10 mouse cellular contexts compared by ENCODE assay signal in genomic region chr10:77566651-77567050, GRCm38 (mm10). TPM values are rescaled to one million over a fixed set of nuclear protein-coding genes. Genes with fewer than 3 reads are reported as not detected.
DNase-seq lines count a peak whose midpoint lies in the region; ATAC-seq and TF ChIP-seq lines count a peak whose summit lies in the region.
"Had no signal": no experiment of that assay in that cellular context is flagged by ENCODE, and none has a peak within 500 bp of the region (broad histone marks: within the 10 kb centered on the region; RNA-seq: fewer than 3 reads in every experiment).

No protein-coding gene starts in this region.

- no peaks in the 10 kb centered on the region for H3K27me3 ChIP-seq in kidney, embryonic 14.5 days (ENCODE audit: control insufficient read depth, insufficient read depth, low read length)
- no peaks in the 10 kb centered on the region for H3K27me3 ChIP-seq in embryonic facial prominence, embryonic 14.5 days (replicated peaks; ENCODE audit: control insufficient read depth, insufficient read depth, low read length)
- no peaks in the 10 kb centered on the region for H3K27me3 ChIP-seq in hindbrain, postnatal 0 days (ENCODE audit: insufficient read depth, low read length)
- H3K27me3 ChIP-seq in testis, adult 2 months (ENCODE audit: control insufficient read depth, insufficient read depth, low read length), result no peaks in the 10 kb centered on the region
- H3K27me3 ChIP-seq: embryonic facial prominence, embryonic 13.5 days had no signal

- H3K36me3 ChIP-seq in kidney, embryonic 14.5 days (ENCODE audit: control insufficient read depth, insufficient read depth, low read length), result no peaks in the 10 kb centered on the region
- H3K36me3 ChIP-seq in embryonic facial prominence, embryonic 14.5 days (ENCODE audit: control insufficient read depth, insufficient read depth, low read length), result no peaks in the 10 kb centered on the region
- H3K36me3 ChIP-seq in hindbrain, postnatal 0 days (ENCODE audit: insufficient read depth, low read length), result no peaks in the 10 kb centered on the region
- H3K36me3 ChIP-seq in testis, adult 2 months (ENCODE audit: control insufficient read depth, insufficient read depth, low read length), result no peaks in the 10 kb centered on the region
- H3K36me3 ChIP-seq: embryonic facial prominence, embryonic 13.5 days; neural tube, embryonic 12.5 days had no signal

- H3K4me2 ChIP-seq in kidney, embryonic 14.5 days (replicated peaks; ENCODE audit: low read depth, low read length), result no peak overlapping the region
- H3K4me2 ChIP-seq in embryonic facial prominence, embryonic 14.5 days (ENCODE audit: low read depth, low read length), result no peak overlapping the region
- H3K4me2 ChIP-seq in hindbrain, postnatal 0 days (ENCODE audit: low read depth, low read length), result no peak overlapping the region
- H3K4me2 ChIP-seq: embryonic facial prominence, embryonic 13.5 days; neural tube, embryonic 12.5 days had no signal

- H3K4me1 ChIP-seq in kidney, embryonic 14.5 days (ENCODE audit: control insufficient read depth, insufficient read depth, low read length), result 0 out of 2 replicates have a peak, but pooled peaks cover 5% of the 10 kb centered on the region
- H3K4me1 ChIP-seq in bone marrow, adult 2 months (ENCODE audit: control insufficient read depth, insufficient read depth, low read length), result no peaks in the 10 kb centered on the region; the same call in 1 of the 2 replicates
- H3K4me1 ChIP-seq in embryonic facial prominence, embryonic 14.5 days (ENCODE audit: control insufficient read depth, insufficient read depth, low read length), result no peaks in the 10 kb centered on the region
- no peaks in the 10 kb centered on the region for H3K4me1 ChIP-seq in hindbrain, postnatal 0 days (ENCODE audit: insufficient read depth, low read length)
- peaks cover 9% of the 10 kb centered on the region for H3K4me1 ChIP-seq in testis, adult 2 months (ENCODE audit: control insufficient read depth, insufficient read depth, low read length)
- H3K4me1 ChIP-seq: neural tube, embryonic 12.5 days had no signal

- intact Hi-C loops in left cerebral cortex, postnatal 36 days (cut with DNase I), result loop anchor here (2.0 kb wide), 1 partner anchor 50 kb away; no protein-coding TSS in a partner anchor

- no peaks in the 10 kb centered on the region for H3K9me3 ChIP-seq in kidney, embryonic 14.5 days (ENCODE audit: control insufficient read depth, low read length)
- no peaks in the 10 kb centered on the region for H3K9me3 ChIP-seq in embryonic facial prominence, embryonic 14.5 days (ENCODE audit: control insufficient read depth, low read length)
- H3K9me3 ChIP-seq in hindbrain, postnatal 0 days (ENCODE audit: low read length), result no peaks in the 10 kb centered on the region
- H3K9me3 ChIP-seq: embryonic facial prominence, embryonic 13.5 days; neural tube, embryonic 12.5 days had no signal

- WGBS in kidney, embryonic 14.5 days, result 42% methylated on average over 8 of the region's 8 CpGs
- 20% methylated on average over 8 of the region's 8 CpGs for WGBS in bone marrow, adult 2 months
- WGBS in embryonic facial prominence, embryonic 14.5 days, result 23% methylated on average over 8 of the region's 8 CpGs
- 32% methylated on average over 8 of the region's 8 CpGs for WGBS in hindbrain, postnatal 0 days

- peak; percentile 95 for TF ChIP-seq CTCF in bone marrow, adult 2 months (IDR thresholded peaks at IDR 0.05; ENCODE audit: control insufficient read depth, insufficient read depth, low read length)
- TF ChIP-seq CTCF in hindbrain, postnatal 0 days (IDR thresholded peaks at IDR 0.05; ENCODE audit: low read depth), result peak; percentile 80
- TF ChIP-seq CTCF in testis, adult 2 months (IDR thresholded peaks at IDR 0.05; ENCODE audit: control insufficient read depth, insufficient read depth, insufficient replicate concordance, low read depth, low read length), result peak; percentile 93

- no peak overlapping the region for H3K9ac ChIP-seq in kidney, embryonic 14.5 days (ENCODE audit: low read depth, low read length)
- no peak overlapping the region for H3K9ac ChIP-seq in embryonic facial prominence, embryonic 14.5 days (ENCODE audit: low read depth, low read length)
- no peak overlapping the region for H3K9ac ChIP-seq in hindbrain, postnatal 0 days (replicated peaks; ENCODE audit: low read length)
- H3K9ac ChIP-seq: embryonic facial prominence, embryonic 13.5 days; neural tube, embryonic 12.5 days had no signal

- no peak for TF ChIP-seq POLR2A in bone marrow, adult 2 months (IDR thresholded peaks at IDR 0.05; ENCODE audit: borderline replicate concordance, control insufficient read depth, low read depth, low read length)
- TF ChIP-seq POLR2A in testis, adult 2 months (IDR thresholded peaks at IDR 0.05; ENCODE audit: control insufficient read depth, low read depth, low read length), result no peak

- peak; percentile 82 for DNase-seq in kidney, adult 11 months
- peak; percentile 64 for DNase-seq in embryonic facial prominence, embryonic 14.5 days (ENCODE audit: low spot score)
- DNase-seq in hindbrain, postnatal 0 days (ENCODE audit: low spot score), result peak; percentile 72
- peak; percentile 61 to 75 for DNase-seq in left cerebral cortex, postnatal 36 days (ENCODE audit: low spot score in 2 of 2)
- DNase-seq in naive thymus-derived CD4-positive, alpha-beta T cell, adult 2 months (ENCODE audit: low read depth), result peak; percentile 90

- H3K4me3 ChIP-seq in kidney, embryonic 14.5 days (ENCODE audit: low read length), result no peak overlapping the region
- no peak overlapping the region for H3K4me3 ChIP-seq in bone marrow, adult 2 months (replicated peaks; ENCODE audit: control insufficient read depth, low read depth, low read length)
- no peak overlapping the region for H3K4me3 ChIP-seq in embryonic facial prominence, embryonic 14.5 days (ENCODE audit: low read depth, low read length)
- H3K4me3 ChIP-seq in hindbrain, postnatal 0 days (ENCODE audit: low read length), result no peak overlapping the region
- no peak overlapping the region for H3K4me3 ChIP-seq in testis, adult 2 months (ENCODE audit: control insufficient read depth, low read depth, low read length)
- H3K4me3 ChIP-seq: embryonic facial prominence, embryonic 13.5 days; neural tube, embryonic 12.5 days had no signal

- ATAC-seq in kidney, embryonic 14.5 days (ENCODE audit: low FRiP score, low TSS enrichment), result no peak
- ATAC-seq in embryonic facial prominence, embryonic 14.5 days (ENCODE audit: low read depth), result no peak
- no peak for ATAC-seq in hindbrain, postnatal 0 days

- H3K27ac ChIP-seq in kidney, embryonic 14.5 days (ENCODE audit: low read depth, low read length), result no peak overlapping the region
- no peak overlapping the region for H3K27ac ChIP-seq in bone marrow, adult 2 months (ENCODE audit: control insufficient read depth, insufficient read depth, low read depth, low read length, poor library complexity)
- no peak overlapping the region for H3K27ac ChIP-seq in embryonic facial prominence, embryonic 14.5 days (replicated peaks; ENCODE audit: low read depth, low read length)
- H3K27ac ChIP-seq in hindbrain, postnatal 0 days, result no peak overlapping the region
- H3K27ac ChIP-seq in testis, adult 2 months (ENCODE audit: control insufficient read depth, insufficient read depth, low read depth, low read length), result no peak overlapping the region
- H3K27ac ChIP-seq: embryonic facial prominence, embryonic 13.5 days; neural tube, embryonic 12.5 days had no signal

RNA-seq across cellular contexts. Expression of gene Pttg1ip, which starts 14.9 kb away (rescaled TPM):
- 104 and 144 TPM in 2 replicates for polyA plus RNA-seq in kidney, embryonic 14.5 days (2014; fragmentation: Nextera tagmentation; extraction: Ambion mirVana)
- polyA plus RNA-seq in bone marrow, adult 2 months (2011; ENCODE audit: insufficient read depth, insufficient read length, low replicate concordance, missing spikeins), result 38.1 and 67.0 TPM in 2 replicates
- 135 and 143 TPM in 2 replicates for polyA plus RNA-seq in embryonic facial prominence, embryonic 14.5 days (2014; fragmentation: Nextera tagmentation; extraction: Ambion mirVana)
- 85.9 and 94.0 TPM in 2 replicates for total RNA-seq in hindbrain, postnatal 0 days (2014; rRNA removed)
- 87.3 and 87.5 TPM in 2 replicates for polyA plus RNA-seq in hindbrain, postnatal 0 days (2015; fragmentation: Nextera tagmentation; extraction: Ambion mirVana)
- total RNA-seq in left cerebral cortex, postnatal 36 days (2021), result 10 to 100 TPM; 71.2 to 88.3 TPM
- polyA plus RNA-seq in testis, adult 2 months (2012; rRNA removed), result 127 and 131 TPM in 2 replicates

RNA-seq across cellular contexts. Expression of gene Itgb2, which starts 36.6 kb away (rescaled TPM):
- 1.1 and 1.3 TPM in 2 replicates for polyA plus RNA-seq in kidney, embryonic 14.5 days (2014; fragmentation: Nextera tagmentation; extraction: Ambion mirVana)
- 27.2 and 69.1 TPM in 2 replicates for polyA plus RNA-seq in bone marrow, adult 2 months (2011; ENCODE audit: insufficient read depth, insufficient read length, low replicate concordance, missing spikeins)
- polyA plus RNA-seq in embryonic facial prominence, embryonic 14.5 days (2014; fragmentation: Nextera tagmentation; extraction: Ambion mirVana), result 3.0 and 3.5 TPM in 2 replicates
- total RNA-seq in hindbrain, postnatal 0 days (2014; rRNA removed), result 0.68 and 1.9 TPM in 2 replicates
- 0.87 and 1.0 TPM in 2 replicates for polyA plus RNA-seq in hindbrain, postnatal 0 days (2015; fragmentation: Nextera tagmentation; extraction: Ambion mirVana)
- total RNA-seq in left cerebral cortex, postnatal 36 days (2021), result 1 to 10 TPM; 2.9 to 3.4 TPM
- polyA plus RNA-seq in testis, adult 2 months (2012; rRNA removed), result 0.77 and 0.81 TPM in 2 replicates

RNA-seq across cellular contexts. Expression of gene Sumo3, which starts 39.2 kb away (rescaled TPM):
- 253 and 294 TPM in 2 replicates for polyA plus RNA-seq in kidney, embryonic 14.5 days (2014; fragmentation: Nextera tagmentation; extraction: Ambion mirVana)
- polyA plus RNA-seq in bone marrow, adult 2 months (2011; ENCODE audit: insufficient read depth, insufficient read length, low replicate concordance, missing spikeins), result 69.9 and 76.0 TPM in 2 replicates
- polyA plus RNA-seq in embryonic facial prominence, embryonic 14.5 days (2014; fragmentation: Nextera tagmentation; extraction: Ambion mirVana), result 261 and 281 TPM in 2 replicates
- total RNA-seq in hindbrain, postnatal 0 days (2014; rRNA removed), result 217 and 218 TPM in 2 replicates
- 330 and 348 TPM in 2 replicates for polyA plus RNA-seq in hindbrain, postnatal 0 days (2015; fragmentation: Nextera tagmentation; extraction: Ambion mirVana)
- total RNA-seq in left cerebral cortex, postnatal 36 days (2021), result 100 to 1,000 TPM; 140 to 168 TPM
- 83.1 and 88.6 TPM in 2 replicates for polyA plus RNA-seq in testis, adult 2 months (2012; rRNA removed)

RNA-seq across cellular contexts. Expression of gene Gm49325, which starts 39.3 kb away (rescaled TPM):
- polyA plus RNA-seq in kidney, embryonic 14.5 days (2014; fragmentation: Nextera tagmentation; extraction: Ambion mirVana), result 1.2 and 1.8 TPM in 2 replicates
- not detected in 2 replicates for polyA plus RNA-seq in bone marrow, adult 2 months (2011; ENCODE audit: insufficient read depth, insufficient read length, low replicate concordance, missing spikeins)
- polyA plus RNA-seq in embryonic facial prominence, embryonic 14.5 days (2014; fragmentation: Nextera tagmentation; extraction: Ambion mirVana), result 4.1 and 7.4 TPM in 2 replicates
- 4.0 TPM in 1 of 2 replicates, not detected in the other for total RNA-seq in hindbrain, postnatal 0 days (2014; rRNA removed)
- 11.1 and 12.8 TPM in 2 replicates for polyA plus RNA-seq in hindbrain, postnatal 0 days (2015; fragmentation: Nextera tagmentation; extraction: Ambion mirVana)
- 10 to 100 TPM in 1 of 2 experiments, 1 to 10 TPM in 1; 9.8 to 18.2 TPM for total RNA-seq in left cerebral cortex, postnatal 36 days (2021)
- 0.72 TPM in 1 of 2 replicates, not detected in the other for polyA plus RNA-seq in testis, adult 2 months (2012; rRNA removed)

RNA-seq across cellular contexts. Expression of gene Fam207a, which starts 51.1 kb away (rescaled TPM):
- 28.8 and 36.5 TPM in 2 replicates for polyA plus RNA-seq in kidney, embryonic 14.5 days (2014; fragmentation: Nextera tagmentation; extraction: Ambion mirVana)
- 12.3 and 29.2 TPM in 2 replicates for polyA plus RNA-seq in bone marrow, adult 2 months (2011; ENCODE audit: insufficient read depth, insufficient read length, low replicate concordance, missing spikeins)
- polyA plus RNA-seq in embryonic facial prominence, embryonic 14.5 days (2014; fragmentation: Nextera tagmentation; extraction: Ambion mirVana), result 34.2 and 38.5 TPM in 2 replicates
- 43.5 and 56.2 TPM in 2 replicates for total RNA-seq in hindbrain, postnatal 0 days (2014; rRNA removed)
- 31.8 and 35.9 TPM in 2 replicates for polyA plus RNA-seq in hindbrain, postnatal 0 days (2015; fragmentation: Nextera tagmentation; extraction: Ambion mirVana)
- total RNA-seq in left cerebral cortex, postnatal 36 days (2021), result 10 to 100 TPM; 33.7 to 33.8 TPM
- 10.4 and 10.7 TPM in 2 replicates for polyA plus RNA-seq in testis, adult 2 months (2012; rRNA removed)
